Mouse (Mus musculus): ENCODE results near the gene Ikbke. TPM values are rescaled to one million over a fixed set of nuclear protein-coding genes. Genes with fewer than 3 reads are reported as not detected.
"Not testable (repeated sequence)": the region's sequence is repeated elsewhere in the genome, so short reads cannot be mapped to it uniquely, and the experiment has no call there.

The Ikbke gene
- total RNA-seq, 2 experiments from 2014 or later, result 19.5 to 20.0 TPM

DNA sequence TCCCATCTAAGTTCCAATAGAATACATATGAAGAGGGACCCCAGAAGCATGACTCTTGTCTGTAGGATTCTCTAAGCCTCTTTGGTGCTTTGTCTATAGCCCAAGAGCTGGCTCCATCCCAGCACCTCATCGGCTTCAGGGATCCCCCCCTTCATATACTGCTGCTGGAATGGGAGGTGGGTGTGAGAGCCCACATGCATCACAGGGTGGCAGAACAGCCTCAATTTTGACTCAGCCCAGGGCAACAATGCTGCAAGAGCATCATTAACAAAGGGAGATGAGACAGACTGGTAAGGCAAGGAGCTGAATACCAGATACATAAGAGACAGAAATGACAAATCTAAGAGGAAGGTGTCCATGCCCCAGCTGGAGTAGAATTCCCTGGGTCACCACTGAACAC is 4.8 kb upstream of the Ikbke start:
- DNase-seq (ENCODE audit: low spot score in 2 of 2), result no peak

- no peak for DNase-seq (ENCODE audit: low spot score in 2 of 2)
These were observed 2.3 kb upstream of the Ikbke start for GRCm38 (mm10) chr1:131281731-131282130.

DNA sequence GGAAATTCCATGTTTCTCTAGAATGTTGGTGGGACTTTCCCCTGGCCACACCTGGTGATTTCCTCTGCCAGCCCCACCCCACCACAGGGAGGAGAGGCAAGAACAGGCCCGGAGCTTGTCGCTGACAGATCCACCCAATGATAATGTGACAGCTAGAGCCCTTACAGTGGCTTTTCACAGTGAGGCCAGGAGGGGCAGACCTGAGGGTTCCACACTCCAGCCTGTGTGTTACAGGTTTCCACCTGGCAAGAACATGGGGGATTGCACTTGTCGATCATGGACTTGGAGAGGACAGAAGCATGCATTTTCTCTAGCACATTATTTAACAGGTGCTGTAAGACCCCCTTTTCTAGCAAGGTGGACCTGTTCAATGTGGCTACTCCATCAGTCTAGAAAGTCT is 874 bp upstream of the Ikbke start:
- DNase-seq (ENCODE audit: low spot score in 2 of 2), result no peak

DNA sequence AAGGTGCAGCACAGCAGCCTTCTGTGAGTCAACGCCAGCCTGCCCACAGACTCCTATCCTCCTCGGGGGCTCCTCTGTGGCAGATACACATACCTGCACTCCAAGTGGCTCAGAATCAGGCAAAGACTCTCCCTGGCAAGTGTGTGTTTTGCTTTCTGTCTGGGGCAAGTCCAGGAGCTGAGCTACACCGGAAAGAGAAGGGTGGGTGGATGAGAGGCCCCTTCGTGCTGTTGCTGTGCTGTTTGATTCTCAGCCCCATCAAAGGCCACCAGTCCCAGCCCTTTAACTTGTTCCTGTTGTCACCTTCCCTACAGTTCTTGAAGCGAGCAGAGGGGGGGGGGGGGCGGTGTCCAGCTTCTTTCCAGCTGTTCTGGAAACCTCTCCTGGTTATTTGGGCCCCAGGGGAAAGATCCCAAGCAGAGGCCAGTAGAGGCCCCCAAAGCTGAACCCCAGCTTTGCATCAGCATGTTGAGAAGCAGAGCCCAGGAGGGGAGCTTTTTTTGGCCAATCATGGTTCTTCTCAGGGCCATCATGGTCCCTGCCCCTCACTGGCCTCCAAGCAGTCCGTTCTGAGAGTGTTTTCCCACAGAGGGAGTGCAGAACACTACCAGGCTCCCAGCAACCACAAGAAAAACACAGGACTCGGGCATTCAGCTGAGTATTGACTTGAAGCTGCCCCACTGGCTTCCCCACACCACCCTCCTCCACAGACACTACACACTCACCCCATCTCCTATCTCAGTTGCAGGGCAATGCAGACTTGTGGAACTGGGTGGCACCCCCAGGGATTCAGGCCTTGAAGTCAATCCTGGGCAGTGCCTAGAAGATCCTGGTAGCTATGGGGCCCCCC is 575 bp downstream of the Ikbke start:
- DNase-seq (ENCODE audit: low spot score in 2 of 2), result no peak

DNA sequence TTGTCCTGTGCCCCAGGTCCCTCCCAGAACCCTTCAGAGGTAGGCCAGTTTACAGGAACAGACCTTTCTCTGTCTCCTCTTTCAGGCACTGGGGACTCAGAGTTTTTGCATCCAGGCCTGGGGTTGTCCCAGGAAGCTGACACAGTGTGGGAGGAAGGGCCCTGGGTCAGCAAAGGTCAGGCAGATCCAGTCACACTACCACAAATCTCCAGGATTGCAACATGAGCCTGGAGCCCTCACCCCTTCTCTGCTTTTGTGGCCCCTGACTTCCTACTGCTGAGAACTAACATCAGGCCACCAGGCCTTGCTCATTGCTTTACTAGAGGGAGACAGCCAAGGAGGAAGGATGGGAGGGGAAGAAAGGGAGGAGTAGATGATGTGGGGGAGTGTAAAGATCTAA is 2.6 kb downstream of the Ikbke start:
- no peak for DNase-seq (ENCODE audit: low spot score in 2 of 2)

GRCm38 (mm10) chr1:131275577-131275976 is 3.8 kb downstream of the Ikbke start:
- no peak for DNase-seq (ENCODE audit: low spot score in 2 of 2)

GRCm38 (mm10) chr1:131274725-131275539 is 4.5 kb downstream of the Ikbke start:
- DNase-seq (ENCODE audit: low spot score in 2 of 2), result no peak

DNA sequence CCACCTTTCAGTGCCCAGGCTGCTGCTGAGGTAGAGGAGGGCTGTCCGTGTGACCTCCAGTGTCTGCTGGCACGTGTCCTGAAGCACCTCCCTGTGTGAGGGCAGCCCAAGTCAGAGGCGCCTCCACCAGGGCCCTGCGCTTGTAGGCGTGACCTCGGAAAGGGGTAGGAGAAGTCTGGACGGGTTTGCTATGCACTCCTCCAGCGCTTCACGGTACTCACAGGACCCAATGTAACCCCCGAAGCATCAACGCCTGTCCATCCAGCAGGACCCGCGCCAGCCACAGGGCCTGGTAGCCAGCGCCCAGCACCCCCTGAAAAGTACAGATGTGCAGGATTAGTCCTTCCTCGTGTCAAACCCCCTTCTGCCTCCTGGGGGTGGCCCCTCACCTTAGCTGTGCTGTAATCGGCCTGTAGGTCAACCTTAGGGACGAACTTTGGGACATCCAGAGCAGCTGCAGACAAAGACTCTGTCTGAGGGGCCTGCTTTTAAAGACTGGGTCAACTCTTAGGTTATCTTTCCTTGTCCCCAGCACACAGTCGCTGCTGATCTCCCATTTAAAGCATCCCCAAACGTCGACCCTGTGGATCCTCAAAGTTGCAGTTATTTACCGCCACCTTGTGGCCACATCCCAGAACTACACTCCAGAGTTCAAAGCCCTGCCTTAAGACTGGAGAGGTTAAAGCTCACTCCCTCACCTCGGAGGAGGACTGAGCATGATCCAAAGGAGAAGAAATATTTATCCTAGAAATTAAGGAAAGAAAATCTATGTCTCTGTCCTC is 9.4 kb downstream of the Ikbke start:
- no peak for DNase-seq (ENCODE audit: low spot score in 2 of 2)

DNA sequence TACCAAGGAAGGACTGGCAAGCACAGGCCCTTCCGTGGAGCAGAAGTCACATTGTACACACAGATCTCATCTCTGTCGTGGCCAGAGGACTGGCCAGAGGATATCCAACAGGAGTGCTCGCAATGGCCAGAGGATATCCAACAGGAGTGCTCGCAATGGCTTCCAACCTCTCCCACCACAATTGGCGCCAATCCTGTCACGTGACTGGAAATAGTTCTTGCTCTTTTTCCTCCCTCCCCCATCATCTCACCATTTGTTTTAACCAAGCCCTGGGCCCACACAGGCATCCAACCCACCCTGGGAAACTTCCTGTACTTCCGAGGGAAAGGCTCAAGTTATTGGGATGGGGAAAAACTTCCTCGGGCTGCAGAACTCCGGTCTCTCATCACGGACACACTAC is 10.6 kb downstream of the Ikbke start:
- no peak for DNase-seq (ENCODE audit: low spot score in 2 of 2)

DNA sequence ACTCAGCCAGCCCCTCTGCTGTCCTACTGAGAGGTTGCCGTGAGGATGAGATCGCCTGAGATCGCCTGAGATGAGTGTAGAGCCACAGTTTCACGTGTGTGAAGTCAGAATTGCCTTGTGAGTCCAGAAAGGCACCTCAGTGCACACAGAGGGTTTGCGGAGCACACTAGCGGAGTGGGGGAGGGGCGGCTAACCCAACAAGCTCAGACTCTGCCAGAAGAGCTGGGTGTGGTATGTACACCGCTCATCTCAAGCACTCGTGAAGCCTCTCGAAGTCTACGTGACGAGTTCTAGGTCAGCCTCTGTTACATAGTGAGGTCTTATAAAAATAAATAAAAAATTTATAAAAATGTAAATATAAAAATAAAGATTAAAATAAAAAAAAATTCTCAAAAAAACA is 15.5 kb downstream of the Ikbke start:
- no peak for DNase-seq (ENCODE audit: low spot score in 2 of 2)

DNA sequence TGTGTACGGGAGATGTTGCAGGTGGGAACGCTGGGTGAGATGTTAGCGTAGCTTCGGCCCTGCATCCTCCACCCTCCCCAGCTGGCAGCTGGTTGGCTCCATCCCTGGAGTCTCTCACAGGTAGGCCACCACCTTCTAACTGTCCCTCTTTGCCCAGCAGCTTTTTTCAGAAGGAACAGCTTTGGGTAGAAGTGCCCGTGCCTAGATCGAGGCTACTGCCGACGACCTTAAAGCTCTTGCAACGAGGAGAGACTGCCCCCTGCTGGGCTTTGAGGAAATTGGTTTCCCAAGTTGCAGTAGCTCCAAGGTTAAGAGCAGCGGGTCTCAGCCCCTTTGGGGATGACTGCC is 19.1 kb downstream of the Ikbke start:
- DNase-seq (ENCODE audit: low spot score in 2 of 2), result peak in 1 of 2 experiments; percentile 50

GRCm38 (mm10) chr1:131259632-131260308 is 19.6 kb downstream of the Ikbke start:
- no peak for DNase-seq (ENCODE audit: low spot score in 2 of 2)

DNA sequence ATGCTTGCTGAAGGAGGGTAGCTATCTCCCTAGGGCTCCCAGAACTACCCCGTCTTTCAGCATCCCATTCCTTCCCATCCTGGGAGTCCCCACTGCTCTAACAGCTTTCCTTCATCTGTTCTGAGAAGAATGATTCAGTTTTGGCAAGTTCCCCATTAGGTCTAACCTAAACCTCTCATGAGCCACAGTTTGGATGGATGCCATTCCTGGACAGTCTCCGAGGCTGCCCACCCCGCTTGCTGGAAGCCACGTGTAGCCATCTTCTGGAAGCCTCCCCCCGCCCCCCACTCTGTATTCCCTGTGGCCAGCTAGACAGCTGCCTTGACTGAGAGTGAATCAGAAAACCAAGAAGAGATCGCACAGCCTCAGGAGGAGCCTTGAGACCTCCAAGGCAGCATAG is 22.1 kb downstream of the Ikbke start:
- DNase-seq (ENCODE audit: low spot score in 2 of 2), result no peak

DNA sequence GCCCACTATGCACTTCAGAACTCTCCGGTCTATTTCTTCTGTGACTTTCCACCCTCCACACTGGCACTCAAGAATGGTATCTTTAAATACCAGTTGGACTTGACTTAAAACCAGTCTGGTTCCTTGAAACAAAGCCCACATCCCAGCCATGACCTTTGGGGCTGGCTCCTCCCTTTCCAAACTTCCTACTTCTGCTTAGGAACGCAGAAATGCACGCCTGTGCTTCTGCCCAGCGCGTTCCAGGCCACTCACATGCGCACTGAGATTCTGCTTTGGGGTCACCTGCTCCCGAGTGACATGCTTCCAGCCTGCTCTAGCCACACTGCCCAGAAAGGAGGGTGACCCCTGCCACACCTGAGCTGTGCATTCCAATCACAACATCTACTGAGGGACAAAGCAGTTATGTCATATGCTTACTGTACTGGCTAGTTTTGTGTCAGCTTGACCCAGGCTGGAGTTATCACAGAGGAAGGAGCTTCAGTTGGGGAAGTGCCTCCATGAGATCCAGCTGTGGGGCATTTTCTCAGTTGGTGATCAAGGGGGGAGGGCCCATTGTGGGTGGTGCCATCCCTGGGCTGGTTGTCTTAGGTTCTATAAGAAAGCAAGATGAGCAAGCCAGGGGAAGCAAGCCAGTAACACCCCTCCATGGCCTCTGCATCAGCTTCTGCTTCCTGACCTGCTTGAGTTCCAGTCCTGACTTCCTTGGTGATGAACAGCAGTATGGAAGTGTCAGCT is 26.7 kb downstream of the Ikbke start:
- not testable (repeated sequence) for DNase-seq (ENCODE audit: low spot score in 2 of 2)

GRCm38 (mm10) chr1:131246433-131247395 is 32.7 kb downstream of the Ikbke start:
- DNase-seq (ENCODE audit: low spot score in 2 of 2), result no peak

DNA sequence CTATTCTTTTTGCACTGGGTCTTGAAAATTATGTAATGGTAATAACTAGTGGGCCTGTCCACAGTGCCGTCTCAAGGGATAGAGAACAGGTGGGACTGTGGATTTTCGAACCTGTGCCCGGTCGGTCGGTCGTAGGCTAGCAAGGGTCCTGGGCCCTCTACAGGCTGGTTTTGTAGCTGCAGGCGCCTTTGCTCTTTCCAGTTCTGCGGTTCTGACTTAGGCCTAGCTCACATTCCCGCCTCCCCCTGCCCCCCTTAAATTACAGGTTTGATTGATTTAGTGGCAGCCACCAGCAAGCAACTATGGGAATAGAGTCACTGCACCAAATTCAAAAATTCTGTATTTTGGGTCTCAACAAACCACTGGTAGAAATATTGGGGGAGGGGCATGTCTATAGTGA is 33.5 kb downstream of the Ikbke start:
- no peak for DNase-seq (ENCODE audit: low spot score in 2 of 2)

- DNase-seq (ENCODE audit: low spot score in 2 of 2), result peak; percentile 61 to 71
These were observed 34.1 kb downstream of the Ikbke start, which contains the start of gene Rassf5 for GRCm38 (mm10) chr1:131245089-131245856. Rassf5 (minus strand) TSS chr1:131245258.

DNA sequence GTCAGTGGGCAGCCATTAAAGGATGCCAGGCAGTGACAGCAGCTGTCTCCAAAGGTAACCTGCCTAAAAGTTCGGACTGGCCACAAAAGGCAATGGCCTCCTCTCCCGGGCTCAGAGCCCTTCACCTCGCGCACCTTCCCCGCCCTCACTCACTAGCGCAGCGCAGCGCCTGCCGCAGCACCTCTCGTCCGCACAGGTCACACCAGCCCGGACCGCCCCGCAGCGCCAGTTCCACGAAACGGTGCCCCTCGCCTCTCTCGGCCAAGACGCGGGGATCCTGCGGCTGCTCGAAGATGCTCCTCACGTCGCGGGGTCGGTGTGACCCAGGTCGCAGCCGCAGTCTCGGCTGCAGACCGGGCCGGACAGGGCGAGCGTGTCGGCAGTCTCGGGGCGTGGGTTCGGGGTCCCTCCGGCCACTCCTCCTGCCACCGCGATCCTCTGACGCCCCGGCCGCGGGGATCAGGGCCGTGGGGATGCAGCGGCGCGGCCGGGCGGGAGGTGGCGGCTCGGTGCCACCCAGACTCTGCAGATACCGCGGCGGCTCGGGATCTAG is 34.8 kb downstream of the Ikbke start:
- DNase-seq (ENCODE audit: low spot score in 2 of 2), result no peak
